Mouse (Mus musculus): ENCODE results near the gene Ffar1. TPM values are rescaled to one million over a fixed set of nuclear protein-coding genes. Genes with fewer than 3 reads are reported as not detected.

Ffar1 gene
- polyA plus RNA-seq, 1 experiment = not detected

GRCm38 (mm10) chr7:30812291-30812807 lies 49.0 kb downstream of the Ffar1 start:
- no peaks in the 10 kb centered on the region for H3K36me3 ChIP-seq (ENCODE audit: control insufficient read depth, insufficient read depth)
- H3K79me2 ChIP-seq (ENCODE audit: control insufficient read depth, insufficient read depth) = no peaks in the 10 kb centered on the region
- no peak overlapping the region for H3K4me2 ChIP-seq (ENCODE audit: low read depth)
- no peak for TF ChIP-seq TCF12 (IDR thresholded peaks at IDR 0.05; ENCODE audit: insufficient read depth, poor library complexity, severe bottlenecking)
- no peak for TF ChIP-seq CEBPB (IDR thresholded peaks at IDR 0.05; ENCODE audit: insufficient read depth, poor library complexity, severe bottlenecking)
- no peak for TF ChIP-seq POLR2A (IDR thresholded peaks at IDR 0.05; ENCODE audit: insufficient read length, low read depth)
- TF ChIP-seq USF1 (IDR thresholded peaks at IDR 0.05; ENCODE audit: low read depth) = no peak
- no peak for TF ChIP-seq MAX (IDR thresholded peaks at IDR 0.05; ENCODE audit: low read depth)
- TF ChIP-seq TCF3 (IDR thresholded peaks at IDR 0.05; ENCODE audit: insufficient read length, low read depth) = no peak
- no peak for TF ChIP-seq SRF (IDR thresholded peaks at IDR 0.05; ENCODE audit: control insufficient read depth, insufficient read length, low read depth)
- no peak for TF ChIP-seq MYOG (IDR thresholded peaks at IDR 0.05; ENCODE audit: control insufficient read depth in 1 of 3, insufficient read depth in 1 of 3, insufficient read length in 2 of 3, low read depth in 2 of 3)
- TF ChIP-seq MYOD1 (IDR thresholded peaks at IDR 0.05; ENCODE audit: control insufficient read depth in 1 of 3, insufficient read length in 2 of 3, low read depth in 2 of 3) = no peak
- no peak for TF ChIP-seq E2F4 (IDR thresholded peaks at IDR 0.05; ENCODE audit: insufficient read depth)
- TF ChIP-seq REST (IDR thresholded peaks at IDR 0.05; ENCODE audit: insufficient read depth, insufficient read length) = no peak
- no peak for TF ChIP-seq POLR2AphosphoS2 (IDR thresholded peaks at IDR 0.05; ENCODE audit: insufficient read length, low read depth)
- H3ac ChIP-seq (ENCODE audit: control insufficient read depth, insufficient read length) = no peak overlapping the region
- H3K27me3 ChIP-seq (ENCODE audit: control insufficient read depth, insufficient read depth, insufficient read length) = peaks cover 6% of the 10 kb centered on the region
- H3K4me3 ChIP-seq = no peak overlapping the region

GRCm38 (mm10) chr7:30811757-30812290 lies 49.5 kb downstream of the Ffar1 start:
- TF ChIP-seq TCF12 (IDR thresholded peaks at IDR 0.05; ENCODE audit: insufficient read depth, poor library complexity, severe bottlenecking) (no peak), USF1 (IDR thresholded peaks at IDR 0.05; ENCODE audit: low read depth) (no peak), MYOD1 (IDR thresholded peaks at IDR 0.05; ENCODE audit: control insufficient read depth in 1 of 3, insufficient read length in 2 of 3, low read depth in 2 of 3) (no peak), SRF (IDR thresholded peaks at IDR 0.05; ENCODE audit: control insufficient read depth, insufficient read length, low read depth) (no peak), POLR2AphosphoS2 (IDR thresholded peaks at IDR 0.05; ENCODE audit: insufficient read length, low read depth) (no peak), POLR2A (IDR thresholded peaks at IDR 0.05; ENCODE audit: insufficient read length, low read depth) (no peak), MYOG (IDR thresholded peaks at IDR 0.05; ENCODE audit: control insufficient read depth in 1 of 3, insufficient read depth in 1 of 3, insufficient read length in 2 of 3, low read depth in 2 of 3) (no peak), REST (IDR thresholded peaks at IDR 0.05; ENCODE audit: insufficient read depth, insufficient read length) (no peak), TCF3 (IDR thresholded peaks at IDR 0.05; ENCODE audit: insufficient read length, low read depth) (no peak), CEBPB (IDR thresholded peaks at IDR 0.05; ENCODE audit: insufficient read depth, poor library complexity, severe bottlenecking) (no peak), MAX (IDR thresholded peaks at IDR 0.05; ENCODE audit: low read depth) (no peak), E2F4 (IDR thresholded peaks at IDR 0.05; ENCODE audit: insufficient read depth) (no peak)
- Histone ChIP-seq H3K4me3 (no peak overlapping the region), H3K27me3 (ENCODE audit: control insufficient read depth, insufficient read depth, insufficient read length) (peaks cover under 1% of the 10 kb centered on the region), H3K4me2 (ENCODE audit: low read depth) (no peak overlapping the region), H3K36me3 (ENCODE audit: control insufficient read depth, insufficient read depth) (no peaks in the 10 kb centered on the region), H3K79me2 (ENCODE audit: control insufficient read depth, insufficient read depth) (no peaks in the 10 kb centered on the region), H3ac (ENCODE audit: control insufficient read depth, insufficient read length) (no peak overlapping the region)

- Histone ChIP-seq H3K4me3 (no peak overlapping the region), H3ac (ENCODE audit: control insufficient read depth, insufficient read length) (no peak overlapping the region), H3K79me2 (ENCODE audit: control insufficient read depth, insufficient read depth) (no peaks in the 10 kb centered on the region), H3K36me3 (ENCODE audit: control insufficient read depth, insufficient read depth) (no peaks in the 10 kb centered on the region), H3K27me3 (ENCODE audit: control insufficient read depth, insufficient read depth, insufficient read length) (no peaks in the 10 kb centered on the region), H3K4me2 (ENCODE audit: low read depth) (no peak overlapping the region)
- TF ChIP-seq TCF12 (IDR thresholded peaks at IDR 0.05; ENCODE audit: insufficient read depth, poor library complexity, severe bottlenecking) = no peak
- no peak for TF ChIP-seq MYOD1 (IDR thresholded peaks at IDR 0.05; ENCODE audit: control insufficient read depth in 1 of 3, insufficient read length in 2 of 3, low read depth in 2 of 3)
- no peak for TF ChIP-seq E2F4 (IDR thresholded peaks at IDR 0.05; ENCODE audit: insufficient read depth)
- TF ChIP-seq SRF (IDR thresholded peaks at IDR 0.05; ENCODE audit: control insufficient read depth, insufficient read length, low read depth) = no peak
- TF ChIP-seq USF1 (IDR thresholded peaks at IDR 0.05; ENCODE audit: low read depth) = no peak
- TF ChIP-seq POLR2AphosphoS2 (IDR thresholded peaks at IDR 0.05; ENCODE audit: insufficient read length, low read depth) = no peak
- TF ChIP-seq REST (IDR thresholded peaks at IDR 0.05; ENCODE audit: insufficient read depth, insufficient read length) = no peak
- no peak for TF ChIP-seq CEBPB (IDR thresholded peaks at IDR 0.05; ENCODE audit: insufficient read depth, poor library complexity, severe bottlenecking)
- no peak for TF ChIP-seq POLR2A (IDR thresholded peaks at IDR 0.05; ENCODE audit: insufficient read length, low read depth)
- TF ChIP-seq MYOG (IDR thresholded peaks at IDR 0.05; ENCODE audit: control insufficient read depth in 1 of 3, insufficient read depth in 1 of 3, insufficient read length in 2 of 3, low read depth in 2 of 3) = no peak
- TF ChIP-seq TCF3 (IDR thresholded peaks at IDR 0.05; ENCODE audit: insufficient read length, low read depth) = no peak
- no peak for TF ChIP-seq MAX (IDR thresholded peaks at IDR 0.05; ENCODE audit: low read depth)
Observed at GRCm38 (mm10) chr7:30810319-30810718, 51.0 kb downstream of the Ffar1 start.

Other genes starting within 250 kb of the Ffar1 start
- gene Upk1a, start 248.7 kb downstream of the Ffar1 start, polyA plus RNA-seq (2012; fragmentation: generic; extraction: Trizol) = 0.59 TPM
- 1,108 TPM for gene Cox6b1, start 235.4 kb downstream of the Ffar1 start, polyA plus RNA-seq (2012; fragmentation: generic; extraction: Trizol)
- gene Etv2, start 225.7 kb downstream of the Ffar1 start, polyA plus RNA-seq (2012; fragmentation: generic; extraction: Trizol) = not detected
- 124 TPM for gene Rbm42, start 211.2 kb downstream of the Ffar1 start, polyA plus RNA-seq (2012; fragmentation: generic; extraction: Trizol)
- gene Haus5, start 196.6 kb downstream of the Ffar1 start, polyA plus RNA-seq (2012; fragmentation: generic; extraction: Trizol) = 8.4 TPM
- gene Pmis2, start 190.0 kb downstream of the Ffar1 start, polyA plus RNA-seq (2012; fragmentation: generic; extraction: Trizol) = not detected
- not detected for gene 2200002J24Rik, start 162.6 kb downstream of the Ffar1 start, polyA plus RNA-seq (2012; fragmentation: generic; extraction: Trizol)
- not detected for gene Atp4a, start 149.4 kb downstream of the Ffar1 start, polyA plus RNA-seq (2012; fragmentation: generic; extraction: Trizol)
- gene Tmem147, start 132.0 kb downstream of the Ffar1 start, polyA plus RNA-seq (2012; fragmentation: generic; extraction: Trizol) = 241 TPM
- 0.05 TPM for gene Gapdhs, start 117.9 kb downstream of the Ffar1 start, polyA plus RNA-seq (2012; fragmentation: generic; extraction: Trizol)
- gene Sbsn, start 110.1 kb downstream of the Ffar1 start, polyA plus RNA-seq (2012; fragmentation: generic; extraction: Trizol) = 0.79 TPM
- not detected for gene Dmkn, start 97.8 kb downstream of the Ffar1 start, polyA plus RNA-seq (2012; fragmentation: generic; extraction: Trizol)
- gene Krtdap, start 73.7 kb downstream of the Ffar1 start, polyA plus RNA-seq (2012; fragmentation: generic; extraction: Trizol) = not detected
- gene Ffar2, start 37.8 kb downstream of the Ffar1 start, polyA plus RNA-seq (2012; fragmentation: generic; extraction: Trizol) = not detected
- not detected for gene Ffar3, start 5.4 kb downstream of the Ffar1 start, polyA plus RNA-seq (2012; fragmentation: generic; extraction: Trizol)
- not detected for gene Cd22, start 18.8 kb upstream of the Ffar1 start, polyA plus RNA-seq (2012; fragmentation: generic; extraction: Trizol)
- gene Mag, start 53.3 kb upstream of the Ffar1 start, polyA plus RNA-seq (2012; fragmentation: generic; extraction: Trizol) = 0.01 TPM
- gene Hamp2, start 63.1 kb upstream of the Ffar1 start, polyA plus RNA-seq (2012; fragmentation: generic; extraction: Trizol) = not detected
- not detected for gene Hamp, start 82.5 kb upstream of the Ffar1 start, polyA plus RNA-seq (2012; fragmentation: generic; extraction: Trizol)
- 88.6 TPM for gene Usf2, start 95.2 kb upstream of the Ffar1 start, polyA plus RNA-seq (2012; fragmentation: generic; extraction: Trizol)
- 0.02 TPM for gene Lsr, start 111.9 kb upstream of the Ffar1 start, polyA plus RNA-seq (2012; fragmentation: generic; extraction: Trizol)
- not detected for gene Fam187b, start 112.2 kb upstream of the Ffar1 start, polyA plus RNA-seq (2012; fragmentation: generic; extraction: Trizol)
- gene Fxyd5, start 180.9 kb upstream of the Ffar1 start, polyA plus RNA-seq (2012; fragmentation: generic; extraction: Trizol) = 31.0 TPM
- gene Fxyd7, start 189.9 kb upstream of the Ffar1 start, polyA plus RNA-seq (2012; fragmentation: generic; extraction: Trizol) = not detected
- 8.4 TPM for gene Fxyd1, start 195.6 kb upstream of the Ffar1 start, polyA plus RNA-seq (2012; fragmentation: generic; extraction: Trizol)
- gene Lgi4, start 197.8 kb upstream of the Ffar1 start, polyA plus RNA-seq (2012; fragmentation: generic; extraction: Trizol) = not detected
- 0.01 TPM for gene Fxyd3, start 215.1 kb upstream of the Ffar1 start, polyA plus RNA-seq (2012; fragmentation: generic; extraction: Trizol)